Mouse (Mus musculus) layer of hippocampus, adult 18-20 months (tissue): ENCODE measurements at regions not wholly inside any gene's neighbourhood (a gene's known extent, or its start where the extent isn't known, plus 50 kb on each side); places are given as distances from the start of the nearest gene placed in this dataset.

Experiments
- DNase-seq, 2 experiments: peaks; one replicate each; pipeline ENCODE4 v3.0.0; 2022; ENCODE audit warnings: low spot score in 2 of 2

DNA sequence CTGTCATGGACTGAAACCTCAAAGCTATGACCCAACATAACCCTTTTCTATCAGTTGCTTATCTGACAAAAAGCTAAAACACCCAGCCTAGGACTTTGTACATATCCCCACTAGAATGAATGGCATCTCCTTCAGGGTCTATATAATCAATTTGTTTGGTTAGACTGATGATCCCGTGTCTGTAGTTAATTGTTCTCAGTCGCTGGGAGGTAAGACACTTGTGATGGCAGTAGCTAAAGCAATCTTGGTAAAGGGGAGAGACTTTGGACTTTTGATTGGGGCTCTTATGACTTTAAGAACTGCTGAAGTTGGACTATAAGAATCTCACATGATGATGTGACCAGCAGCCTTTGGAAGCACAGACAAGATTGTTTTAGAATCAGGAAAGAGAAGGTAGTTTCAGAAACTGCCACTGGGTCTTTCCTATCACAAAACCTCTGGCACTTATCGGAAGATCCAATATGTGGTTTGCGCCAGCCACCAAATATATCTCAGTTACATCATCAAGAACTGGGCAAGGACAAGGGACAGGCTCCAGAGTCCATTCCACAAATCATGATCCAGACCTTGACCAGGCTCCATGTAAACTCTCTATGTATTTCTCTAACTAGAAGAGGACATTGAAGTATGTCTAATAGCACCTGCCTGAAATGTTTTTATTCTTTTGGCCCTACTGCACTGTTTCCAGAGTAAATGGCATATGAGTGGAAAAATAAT, 183.1 kb downstream of the Sp3 start:
- no peak for DNase-seq

DNA sequence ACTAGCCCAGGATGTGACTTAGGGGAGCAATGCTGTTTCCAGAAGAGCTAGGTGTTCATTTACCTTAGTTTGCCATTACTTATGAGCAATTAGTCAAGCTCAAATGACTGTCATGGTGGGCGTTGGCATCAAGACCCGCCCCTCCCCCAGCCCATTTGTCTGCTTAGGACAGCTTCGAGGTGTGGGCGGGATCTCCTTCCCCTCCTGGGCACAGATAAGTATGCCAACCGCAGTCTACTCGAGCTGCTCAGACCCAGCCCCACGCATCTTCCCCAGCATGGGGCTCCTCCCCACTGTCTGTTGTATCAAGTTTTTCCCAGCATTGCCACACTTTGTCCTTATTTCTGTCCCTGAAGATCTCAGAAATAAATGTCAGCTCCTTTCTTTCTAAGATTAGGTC, 179.6 kb downstream of the Sp3 start:
- no peak for DNase-seq

DNA sequence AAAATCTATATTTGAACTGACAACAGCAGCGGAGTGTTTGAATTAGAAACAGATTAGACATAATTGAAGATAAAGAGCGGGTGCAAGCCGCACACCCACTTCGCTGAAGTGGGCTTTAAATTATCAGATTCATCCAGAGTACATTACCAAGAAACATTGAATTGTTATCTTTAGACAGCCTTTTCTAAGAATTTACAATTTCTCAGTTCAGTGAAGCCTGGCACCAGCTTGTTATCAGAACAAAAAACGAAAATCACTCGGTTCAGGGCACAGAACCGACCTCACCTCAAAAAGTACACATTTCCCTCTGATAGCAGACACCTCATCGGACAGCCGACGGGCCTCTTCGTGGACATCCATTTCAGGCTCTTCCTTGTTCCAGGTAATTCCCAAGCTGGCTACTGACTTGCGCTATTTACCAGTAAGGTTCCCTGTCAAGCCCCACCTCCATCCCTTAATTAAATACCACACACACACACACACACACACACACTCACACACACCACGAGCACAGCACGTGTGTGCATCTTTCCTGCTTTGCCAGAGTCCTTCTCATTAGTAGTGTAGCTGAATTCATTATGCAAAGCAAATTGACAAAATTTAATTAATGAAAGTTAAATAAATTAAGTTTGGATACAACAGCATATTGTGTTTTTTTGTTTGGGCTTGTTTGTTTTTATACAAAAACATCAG, 166.8 kb downstream of the Sp3 start:
- no peak for DNase-seq

DNA sequence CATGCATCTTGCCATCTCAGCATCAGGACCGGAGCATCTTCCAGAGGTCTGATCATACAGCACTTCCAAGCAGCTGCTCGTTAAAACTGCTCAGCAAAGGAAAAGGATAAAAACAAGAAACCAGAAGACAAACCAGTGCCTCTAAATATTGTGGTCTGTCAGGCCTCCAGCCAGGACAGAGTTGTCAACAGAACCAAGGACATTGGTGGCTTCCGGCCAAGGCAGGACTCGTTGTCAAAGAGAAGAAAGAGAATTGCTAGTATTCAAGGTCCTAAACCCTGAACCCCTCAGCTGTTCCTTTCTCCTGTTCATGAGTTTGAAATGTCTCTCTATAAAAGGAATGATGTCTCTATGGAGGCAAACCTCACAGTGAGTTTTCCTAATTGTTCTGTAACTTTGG, 155.0 kb downstream of the Sp3 start:
- DNase-seq = no peak

DNA sequence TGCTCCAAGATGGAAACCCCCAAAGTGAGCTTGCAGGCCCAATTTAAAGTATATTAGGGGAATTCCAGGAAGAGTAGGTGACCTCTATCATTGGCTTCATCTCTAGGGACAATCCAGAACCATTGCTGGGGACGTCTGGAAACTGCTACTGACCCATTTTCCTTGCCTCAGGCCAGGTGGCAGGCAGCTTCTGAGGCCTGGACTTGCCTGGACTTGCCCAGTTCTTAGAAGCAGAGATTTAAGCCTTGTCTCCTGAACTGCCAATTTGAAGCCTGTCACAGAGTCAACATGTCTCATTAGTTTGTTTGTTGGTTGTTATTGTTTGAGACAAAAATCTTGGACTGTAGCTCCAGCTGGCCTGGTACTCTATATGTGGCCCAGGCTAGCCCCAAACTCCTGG, 151.1 kb downstream of the Sp3 start:
- DNase-seq = no peak

DNA sequence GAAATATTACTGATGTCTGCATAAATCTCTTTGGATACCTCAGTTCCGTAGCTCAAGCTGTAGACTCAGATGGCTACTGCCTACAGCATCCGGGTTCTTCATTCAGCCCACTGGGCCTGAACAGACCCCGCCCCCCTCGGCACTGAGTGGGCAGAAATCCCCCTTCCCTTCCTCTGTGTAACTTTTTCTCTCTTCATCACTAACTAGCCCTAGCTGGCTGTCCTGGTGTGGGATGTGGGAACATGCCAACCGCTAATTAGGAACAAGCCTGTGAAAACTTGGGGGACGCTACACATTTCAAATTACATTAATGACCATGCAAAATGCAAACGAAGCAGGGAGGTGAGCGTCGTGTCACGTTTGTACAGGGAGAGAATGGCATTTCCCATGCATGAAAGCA, 147.5 kb downstream of the Sp3 start:
- DNase-seq = no peak

DNA sequence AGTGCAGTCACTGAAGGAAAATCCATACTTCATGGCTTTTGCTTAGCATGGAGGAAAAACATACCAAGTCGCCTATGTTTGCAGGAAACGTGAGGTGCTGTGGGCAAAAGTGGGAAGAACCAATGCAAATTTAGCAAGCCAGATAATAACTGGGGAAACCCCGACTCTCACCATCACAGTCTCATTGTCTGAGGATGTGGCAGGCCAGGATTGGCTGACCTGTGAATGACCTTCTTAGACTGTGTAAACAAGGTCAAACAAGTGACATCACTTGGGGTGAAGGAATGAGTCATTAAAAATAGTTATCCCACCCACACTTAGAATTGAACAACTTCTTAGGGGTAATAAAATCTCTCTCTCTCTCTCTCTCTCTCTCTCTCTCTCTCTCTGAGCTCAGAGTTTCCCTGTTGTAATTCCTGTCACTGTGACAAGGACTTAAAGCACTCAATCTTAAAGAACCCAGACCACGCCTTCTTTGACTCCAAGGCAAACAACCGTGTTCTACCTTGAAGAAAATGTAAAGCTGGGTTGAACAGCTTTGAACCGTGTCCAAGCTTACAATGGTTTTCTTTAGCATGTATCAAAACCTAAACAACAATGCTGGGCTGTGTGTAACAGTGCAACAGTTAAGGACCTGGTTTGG, 142.0 kb downstream of the Sp3 start:
- DNase-seq = no peak

GRCm38 (mm10) chr2:72839673-72840072, 140.6 kb downstream of the Sp3 start:
- DNase-seq = peak; percentile 23 to 39

DNA sequence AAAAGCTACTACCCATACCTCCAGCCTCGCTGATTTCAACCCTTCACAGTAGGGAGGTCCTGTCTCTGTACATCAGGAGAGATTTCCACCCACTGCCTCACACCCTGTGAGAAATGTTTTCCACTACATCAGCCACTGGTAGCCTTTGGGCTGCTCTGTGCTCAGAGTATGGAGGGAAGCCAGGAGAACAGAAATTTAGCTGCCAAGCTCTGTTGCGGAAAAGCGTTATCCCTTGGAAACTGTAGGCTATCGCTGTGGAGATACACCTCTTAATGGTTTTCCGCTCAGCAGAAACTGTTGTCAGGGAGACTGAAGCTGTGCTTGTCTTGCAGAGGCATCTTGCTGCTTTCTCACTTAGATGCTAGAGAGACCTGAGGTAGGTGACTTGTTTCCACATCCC, 138.9 kb downstream of the Sp3 start:
- peak; percentile 15 to 33 for DNase-seq

GRCm38 (mm10) chr2:72843610-72844009, 136.6 kb downstream of the Sp3 start:
- no peak for DNase-seq

GRCm38 (mm10) chr2:72849441-72850192, 130.6 kb downstream of the Sp3 start:
- no peak for DNase-seq

DNA sequence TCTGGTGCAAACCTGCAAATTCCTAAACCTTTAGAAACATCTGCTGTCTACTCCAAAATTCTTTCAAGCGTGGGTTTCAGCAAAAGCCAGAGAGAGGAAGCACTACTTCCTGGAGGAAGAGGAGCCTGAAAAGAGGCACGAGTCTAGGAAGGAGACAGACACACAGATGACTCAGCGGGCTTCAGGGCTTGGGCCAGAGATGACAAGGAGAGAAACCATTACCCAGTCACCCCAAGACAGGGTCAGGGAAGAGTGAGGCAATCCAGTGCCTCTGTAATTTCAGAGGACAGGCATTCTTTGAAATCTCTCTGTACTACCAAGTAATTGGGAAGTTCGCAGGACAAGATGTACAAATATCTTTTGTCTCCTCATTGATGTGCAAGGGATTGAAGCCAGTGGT, 127.7 kb downstream of the Sp3 start:
- DNase-seq = no peak

DNA sequence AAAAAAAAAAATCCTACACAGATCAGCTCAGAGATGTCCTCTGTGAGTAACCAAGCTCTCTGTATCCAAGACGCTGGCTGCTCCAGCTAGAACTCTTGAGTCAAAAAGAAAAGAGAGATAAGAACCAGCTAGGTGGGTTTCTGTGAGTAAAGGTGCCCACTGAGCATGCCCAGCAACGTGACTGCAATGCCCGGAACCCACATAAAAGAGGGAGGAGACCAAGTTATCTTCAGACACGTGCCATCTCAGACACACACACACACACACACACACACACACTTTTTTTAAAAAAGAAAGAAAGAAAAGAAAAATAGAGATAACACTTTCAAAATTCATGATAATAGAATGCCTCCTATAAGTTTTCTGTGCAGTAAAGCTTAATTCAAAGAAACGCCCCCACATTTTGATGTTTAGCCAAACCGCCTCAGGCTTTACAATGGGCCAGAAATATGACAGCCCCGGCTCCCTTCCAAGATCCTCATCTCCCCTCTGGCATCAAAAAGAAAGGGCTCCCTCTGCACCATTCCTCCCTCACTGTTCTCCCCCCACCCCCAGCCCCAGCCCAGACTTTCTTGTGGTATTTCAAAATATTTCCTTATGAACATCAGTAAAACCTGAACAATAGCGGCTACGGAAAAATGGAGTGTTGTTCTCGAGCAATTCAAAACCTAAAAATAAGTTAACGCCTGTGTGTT, 124.8 kb downstream of the Sp3 start:
- no peak for DNase-seq

- DNase-seq = no peak
These were observed 124.1 kb downstream of the Sp3 start for GRCm38 (mm10) chr2:72855971-72856755.

DNA sequence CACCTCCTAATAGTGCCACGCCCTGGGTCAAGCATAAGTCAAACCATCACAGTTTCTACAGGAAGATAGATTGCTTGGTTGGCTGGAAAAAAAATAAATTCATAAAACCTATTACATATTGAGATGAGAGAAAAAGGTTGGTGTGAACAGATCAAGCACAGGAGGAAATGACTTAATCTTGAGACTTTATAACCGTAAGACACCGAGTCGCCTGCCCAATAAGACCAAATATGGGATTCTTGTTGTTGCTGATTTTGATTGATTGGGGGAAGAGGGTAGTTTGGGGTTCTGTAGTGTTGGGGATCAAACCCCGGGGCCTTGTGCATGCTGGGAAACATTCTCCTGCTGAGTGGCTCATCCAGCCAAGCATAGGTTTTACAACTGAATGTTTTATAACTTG, 122.9 kb downstream of the Sp3 start:
- no peak for DNase-seq

GRCm38 (mm10) chr2:72865462-72866365, 114.5 kb downstream of the Sp3 start:
- DNase-seq = no peak

DNA sequence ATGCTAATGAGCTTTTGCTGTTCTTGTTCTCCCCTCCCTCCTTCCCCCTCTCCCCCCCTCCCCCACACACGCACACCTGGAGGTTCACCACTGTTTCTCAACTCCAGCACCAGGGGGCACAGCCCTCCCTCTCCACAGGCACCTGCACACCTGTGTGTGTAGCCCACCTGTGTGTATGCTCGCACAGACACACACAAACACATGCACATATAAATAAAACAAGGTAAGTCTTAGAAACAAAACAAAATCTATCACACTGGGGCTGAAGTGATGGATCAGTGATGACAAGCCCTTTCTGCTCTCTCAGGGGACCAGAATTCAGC, 113.9 kb downstream of the Sp3 start:
- no peak for DNase-seq

DNA sequence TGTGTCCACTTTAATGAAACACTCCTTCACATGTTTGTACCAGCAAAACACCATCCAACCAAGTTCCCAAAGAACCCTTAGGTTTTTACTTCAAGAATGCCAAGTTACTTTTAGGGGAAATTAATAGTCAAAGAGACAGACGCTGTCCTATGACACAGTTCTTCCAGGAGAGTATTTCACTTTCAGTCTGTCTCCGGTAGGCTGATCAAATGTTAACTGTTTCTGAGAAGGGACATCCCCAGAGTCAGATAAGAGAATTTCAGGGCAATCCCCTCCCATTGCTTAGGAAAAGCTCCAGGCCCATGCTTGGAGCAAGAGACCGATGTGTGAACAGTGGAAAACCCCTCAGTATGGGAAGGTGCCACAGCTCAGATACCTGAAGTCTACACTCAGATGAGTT, 112.1 kb downstream of the Sp3 start:
- DNase-seq = no peak

DNA sequence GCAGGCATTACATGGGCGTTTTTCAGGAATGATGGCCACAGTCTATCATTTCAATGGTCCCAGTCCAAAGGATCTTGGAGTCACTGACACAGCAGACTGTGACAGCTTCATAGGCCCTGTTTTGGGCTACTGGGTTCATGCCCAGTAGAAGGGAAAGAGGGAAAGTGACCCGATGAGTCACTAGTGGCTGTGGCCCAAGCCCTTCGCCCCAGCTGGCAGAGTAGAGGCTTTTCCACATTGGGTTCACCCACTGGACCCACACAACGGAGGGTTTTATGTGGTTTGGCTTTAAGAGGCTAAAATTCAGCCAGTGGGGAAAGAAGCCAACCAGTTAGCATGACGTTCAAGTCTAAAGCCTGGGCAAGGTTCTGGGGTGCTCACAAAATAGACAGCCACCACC, 108.4 kb downstream of the Sp3 start:
- DNase-seq = peak; percentile 6 to 41

DNA sequence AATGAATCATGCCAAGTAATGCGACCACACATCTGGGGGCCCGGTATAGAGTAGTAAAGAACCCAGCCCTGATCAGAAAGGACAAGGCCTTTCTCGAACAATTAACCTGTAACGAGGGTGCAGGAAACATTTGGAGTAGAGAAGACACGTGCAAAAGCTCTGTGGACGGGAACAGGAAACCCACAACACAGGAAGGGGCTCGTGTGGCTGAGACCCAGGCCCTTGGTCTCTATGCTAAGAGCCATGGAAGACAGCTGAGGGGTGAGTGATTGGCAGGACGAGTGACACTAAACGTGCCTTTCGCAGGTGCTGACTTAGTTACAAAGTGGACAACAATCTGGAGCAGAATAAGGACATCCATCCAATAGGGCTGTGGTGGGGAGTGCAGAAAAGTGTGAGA, 106.3 kb downstream of the Sp3 start:
- no peak for DNase-seq
